Mouse (Mus musculus) fat pad, adult 2 months (tissue): ENCODE measurements around the gene Best1.

Experiments used
- DNase-seq: peaks from one replicate; pipeline ENCODE4 v3.0.0-alpha.2; 2011; ENCODE audit warnings: low read depth, low spot score; ENCODE audit errors: extremely low read depth

Gene Best1

DNA sequence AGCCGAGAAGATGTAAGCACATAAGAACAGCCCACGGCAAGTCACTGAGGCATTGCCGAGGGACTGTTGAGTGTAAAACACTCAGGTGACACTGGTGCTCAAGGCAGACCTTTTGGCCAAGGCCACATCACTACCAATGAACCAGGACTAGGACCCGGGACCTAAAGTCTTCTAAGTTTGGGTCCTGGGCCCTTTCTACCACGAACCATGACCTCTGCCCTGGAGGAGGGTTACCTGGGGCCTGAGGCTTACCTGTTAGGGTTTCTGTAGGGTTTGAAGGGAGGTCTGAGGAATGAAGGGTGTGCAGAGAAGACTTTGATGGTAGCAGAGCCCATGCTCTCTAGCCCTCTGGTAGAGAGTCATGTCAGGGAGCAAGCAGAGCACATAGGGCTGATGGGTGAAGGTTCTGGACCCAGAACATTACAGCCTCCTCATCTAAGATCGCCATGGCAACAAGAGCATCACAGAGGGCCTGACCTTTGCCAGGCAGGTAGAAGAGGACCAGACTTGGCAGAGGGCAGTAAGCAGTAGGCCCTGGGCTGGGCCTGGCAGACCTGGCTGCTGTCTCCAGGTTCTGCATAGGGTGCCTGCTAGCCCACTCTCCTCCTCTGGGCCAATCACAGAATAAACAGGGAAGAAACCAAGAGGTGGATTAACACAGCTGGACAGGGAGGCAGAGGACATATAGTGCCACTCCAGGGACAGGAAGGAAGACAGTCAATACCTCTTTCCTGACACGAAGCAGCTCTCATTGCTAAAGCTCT lies at the start of gene Best1, which contains the start of gene Rab3il1:
Gene Best1, minus strand, starts transcription at position 428 of the 764 bp plus-strand sequence.
Gene Rab3il1, plus strand, starts transcription at position 464 of the 764 bp plus-strand sequence.
- DNase-seq, result no peak

DNA sequence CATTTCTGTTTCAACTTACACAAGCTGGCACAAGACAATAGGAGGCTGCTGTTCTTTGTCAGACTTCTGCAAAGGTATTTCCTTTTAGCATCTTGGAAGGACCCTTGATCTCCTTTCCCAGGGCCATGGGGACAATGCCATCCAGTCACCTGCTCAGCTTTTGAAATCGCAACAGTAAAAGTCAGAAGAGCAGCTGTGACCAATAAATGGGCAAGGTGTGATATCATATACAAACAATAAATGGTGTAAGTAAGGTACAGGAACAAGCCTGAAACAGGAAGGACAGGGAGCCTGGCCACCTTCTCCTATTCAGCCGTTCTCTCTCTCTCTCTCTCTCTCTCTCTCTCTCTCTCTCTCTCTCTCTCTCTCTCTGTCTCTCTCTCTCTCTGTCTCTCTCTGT lies 49.0 kb upstream of the Best1 start:
- DNase-seq, result no peak

DNA sequence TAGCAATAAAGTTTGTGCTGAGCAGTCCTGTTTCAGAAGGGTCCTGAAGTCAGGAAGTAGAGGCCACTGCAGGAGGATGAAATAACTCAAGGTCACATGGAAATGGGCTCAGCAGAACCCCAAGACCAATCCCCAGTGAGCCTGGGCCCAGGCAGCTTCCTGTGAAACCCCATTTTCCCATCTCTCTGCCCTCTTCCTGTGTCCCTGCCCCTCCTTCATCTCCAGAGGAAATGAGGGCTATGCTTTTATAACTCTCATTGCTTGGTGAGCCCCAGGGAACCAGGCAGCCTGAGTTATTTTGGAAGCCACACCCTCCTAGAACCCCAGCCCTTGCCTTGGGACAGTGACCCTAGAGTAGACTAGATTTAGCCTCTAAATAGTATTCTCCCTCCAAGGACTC lies 48.1 kb upstream of the Best1 start:
- DNase-seq, result no peak

DNA sequence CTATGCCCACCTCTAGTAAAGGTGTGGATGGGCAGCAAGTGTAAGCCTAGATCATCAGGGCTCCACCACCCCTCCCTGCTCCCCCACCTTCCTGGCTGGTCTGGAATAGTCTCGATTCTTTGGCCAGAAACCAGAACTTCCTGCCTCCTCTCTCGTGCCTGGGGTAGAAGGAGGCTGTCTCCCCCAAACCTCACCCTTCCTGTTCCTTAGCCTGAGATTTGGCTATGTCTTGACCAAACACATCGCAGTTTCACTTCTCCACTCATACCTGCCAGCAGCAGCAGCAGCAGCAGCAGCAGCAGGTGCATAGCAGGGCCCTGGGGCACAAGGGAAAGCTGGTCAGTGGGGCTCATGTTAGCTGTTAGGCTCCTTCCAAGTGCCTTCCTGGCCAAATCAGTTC lies 45.5 kb upstream of the Best1 start:
- DNase-seq, result no peak

DNA sequence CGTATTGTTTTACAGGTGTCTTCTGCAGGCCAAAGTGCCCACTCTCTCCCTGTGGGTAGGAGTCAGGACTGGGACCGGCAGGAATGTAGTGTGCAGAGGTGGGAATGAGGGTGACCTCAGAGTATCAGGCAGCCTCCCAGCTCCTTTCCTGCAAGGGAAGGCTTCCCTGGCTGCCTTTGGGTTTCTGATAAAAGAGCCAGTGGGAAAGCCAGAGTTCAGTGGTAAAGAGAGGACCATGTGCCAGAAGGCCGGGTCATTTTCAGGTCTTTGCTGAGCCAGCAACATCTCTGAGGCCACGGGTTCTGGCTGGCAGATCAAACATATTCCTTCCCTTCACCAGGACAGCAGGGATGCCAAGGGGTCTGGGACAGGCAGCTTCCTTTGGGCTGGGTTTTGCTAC lies 44.9 kb upstream of the Best1 start:
- DNase-seq, result no peak

DNA sequence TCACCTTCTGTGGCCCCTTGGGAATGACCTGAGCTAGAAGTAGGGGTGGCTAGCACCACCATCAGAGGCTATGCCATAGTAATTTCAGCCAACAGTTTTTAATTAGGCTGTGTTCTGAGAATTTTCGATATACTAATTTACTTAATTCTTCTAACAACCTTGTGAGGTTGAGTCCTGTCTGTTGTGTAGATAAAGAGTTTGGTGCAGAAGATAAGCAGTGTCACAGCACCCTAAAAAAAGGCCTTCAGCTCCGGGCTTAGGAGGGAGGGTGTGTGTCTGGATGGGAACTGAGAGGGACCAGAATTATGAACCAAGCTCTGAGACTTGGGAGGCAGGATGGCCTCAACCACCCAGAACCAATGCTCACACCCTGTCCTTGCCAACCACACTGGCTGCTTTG lies 44.3 kb upstream of the Best1 start:
- no peak for DNase-seq

DNA sequence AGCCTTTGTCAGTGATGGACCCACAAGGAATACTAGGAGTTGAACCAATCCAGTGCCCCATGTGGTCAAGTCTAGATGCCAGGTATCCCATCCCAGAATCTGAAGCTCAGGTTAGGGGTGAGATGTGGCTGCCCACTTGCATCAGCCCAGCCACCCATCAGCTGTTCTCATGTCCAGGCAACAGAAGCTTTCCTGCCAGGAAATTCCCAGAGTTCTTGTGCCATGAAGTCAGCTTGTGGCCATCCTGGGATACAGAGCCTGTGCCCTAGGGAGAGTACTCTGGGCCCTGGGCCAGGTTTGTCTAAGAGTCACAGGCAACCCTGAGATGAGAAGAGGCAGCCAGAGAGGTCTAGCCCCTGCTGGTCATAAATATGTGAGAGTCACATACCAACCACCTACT lies 42.2 kb upstream of the Best1 start:
- no peak for DNase-seq

DNA sequence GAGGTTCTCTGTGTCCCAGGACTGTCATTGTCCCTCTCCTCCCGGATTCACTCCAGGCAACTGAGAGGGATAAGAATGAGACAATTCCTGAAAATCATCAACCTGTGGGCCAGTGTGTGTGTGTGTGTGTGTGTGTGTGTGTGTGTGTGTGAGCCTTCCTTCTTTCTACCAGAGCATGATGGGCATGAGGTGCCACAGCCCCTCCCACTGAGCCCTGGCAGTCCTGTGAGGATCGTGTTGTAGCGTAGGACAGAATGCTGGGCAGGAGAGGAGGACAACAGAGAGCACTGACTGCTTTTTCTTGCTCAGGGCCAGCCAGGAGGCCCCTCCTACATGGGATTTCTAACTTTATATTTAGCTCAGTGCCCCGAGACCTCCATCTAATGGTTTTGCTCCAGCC lies 41.4 kb upstream of the Best1 start:
- no peak for DNase-seq

DNA sequence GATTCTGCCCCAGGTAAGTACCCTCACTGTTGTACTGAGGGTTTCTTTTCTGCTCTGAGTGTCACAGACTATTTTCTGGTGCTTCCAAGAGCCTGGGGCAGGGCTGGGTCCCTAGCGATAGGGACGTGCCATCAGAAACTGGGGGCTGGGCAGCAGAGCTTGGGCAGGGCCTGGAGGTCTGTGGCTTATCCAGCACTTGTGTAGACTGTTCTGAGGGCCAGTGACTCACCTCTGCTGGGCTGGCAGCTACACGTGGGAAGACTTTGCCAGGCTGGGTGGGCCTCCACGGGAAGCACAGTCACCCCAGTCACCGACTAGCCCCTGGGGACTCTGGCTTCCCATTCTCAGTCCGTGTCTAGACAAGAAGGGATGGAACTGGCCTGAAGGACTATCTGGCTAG lies 40.8 kb upstream of the Best1 start:
- DNase-seq, result no peak

DNA sequence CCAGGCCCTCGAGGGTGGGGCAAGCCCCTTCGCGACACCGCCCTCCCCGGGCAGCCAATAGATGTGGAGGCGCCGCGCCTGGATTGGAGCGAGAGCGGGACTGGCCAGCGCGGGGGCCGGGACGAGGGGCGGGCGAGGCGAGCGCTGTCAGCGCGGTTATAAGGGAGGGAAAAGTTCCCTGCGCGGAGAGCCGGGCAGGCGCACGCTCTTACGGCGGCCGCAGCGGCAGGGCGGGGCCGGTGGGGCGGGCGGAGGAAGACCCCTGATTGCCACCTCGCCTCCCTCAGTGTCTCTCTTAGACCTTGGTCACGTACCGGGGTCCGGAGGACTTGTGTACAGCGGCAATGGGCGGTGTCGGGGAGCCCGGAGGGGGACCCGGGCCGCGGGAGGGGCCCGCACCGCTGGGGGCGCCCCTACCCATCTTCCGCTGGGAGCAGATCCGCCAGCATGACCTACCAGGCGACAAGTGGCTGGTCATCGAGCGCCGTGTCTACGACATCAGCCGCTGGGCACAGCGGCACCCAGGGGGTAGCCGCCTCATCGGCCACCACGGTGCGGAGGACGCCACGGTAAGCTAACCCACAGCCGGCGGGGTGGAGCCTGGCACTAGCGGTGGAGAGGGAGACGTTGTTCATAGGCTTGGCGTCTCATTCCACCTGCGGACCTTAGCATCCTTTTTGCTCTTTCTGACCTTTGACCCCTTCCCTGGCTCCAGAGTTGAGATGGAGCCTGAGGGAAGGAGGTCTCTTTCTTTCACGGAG lies 40.1 kb upstream of the Best1 start, which contains the start of gene Fads3:
Gene Fads3, plus strand, starts transcription at position 182 of the 761 bp plus-strand sequence.
- no peak for DNase-seq

DNA sequence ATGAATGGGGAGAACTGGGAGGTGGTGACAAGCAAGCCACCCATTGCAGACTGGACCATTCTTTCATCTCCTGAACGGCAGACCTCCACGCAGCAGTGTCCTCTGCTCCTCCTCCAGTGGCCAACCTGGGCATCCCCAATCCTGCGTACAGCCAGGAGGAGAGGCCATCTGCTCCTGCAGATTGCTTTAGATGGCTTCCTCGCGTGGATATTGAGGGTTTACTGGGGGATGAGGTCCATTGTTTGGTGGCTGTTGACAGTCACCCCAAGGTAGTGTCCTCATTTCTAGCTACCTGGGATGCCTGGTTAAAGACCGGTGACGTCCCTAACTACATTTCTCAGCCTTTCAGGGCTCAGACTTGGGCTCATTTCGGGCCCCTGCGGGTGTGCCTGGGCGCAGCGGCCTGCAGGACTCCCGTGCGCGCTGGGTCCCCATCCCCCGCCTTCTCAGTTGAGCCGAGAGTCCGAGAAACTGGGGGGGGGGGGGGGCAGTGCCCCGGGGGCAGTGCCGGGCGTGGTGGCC lies 39.5 kb upstream of the Best1 start:
- DNase-seq, result no peak

DNA sequence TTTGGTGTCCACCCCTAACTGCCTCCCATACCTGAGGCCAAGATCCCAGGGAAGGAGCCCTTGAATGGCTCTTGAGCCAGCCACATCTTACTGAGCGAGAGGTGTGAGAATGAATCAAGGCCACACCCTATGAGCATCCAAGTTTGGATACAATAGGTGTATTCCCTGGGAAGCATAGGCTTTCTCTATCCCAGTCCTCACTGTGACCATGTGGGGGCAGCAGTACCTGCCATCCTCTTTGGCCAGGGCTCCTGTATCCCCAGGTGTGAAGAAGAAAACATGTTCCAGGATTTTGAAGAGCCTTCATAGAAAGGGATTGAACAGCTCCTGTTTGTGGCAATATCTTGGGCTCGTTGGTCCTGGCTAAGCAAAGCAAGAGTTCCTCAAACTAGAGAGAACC lies 38.2 kb upstream of the Best1 start:
- no peak for DNase-seq

DNA sequence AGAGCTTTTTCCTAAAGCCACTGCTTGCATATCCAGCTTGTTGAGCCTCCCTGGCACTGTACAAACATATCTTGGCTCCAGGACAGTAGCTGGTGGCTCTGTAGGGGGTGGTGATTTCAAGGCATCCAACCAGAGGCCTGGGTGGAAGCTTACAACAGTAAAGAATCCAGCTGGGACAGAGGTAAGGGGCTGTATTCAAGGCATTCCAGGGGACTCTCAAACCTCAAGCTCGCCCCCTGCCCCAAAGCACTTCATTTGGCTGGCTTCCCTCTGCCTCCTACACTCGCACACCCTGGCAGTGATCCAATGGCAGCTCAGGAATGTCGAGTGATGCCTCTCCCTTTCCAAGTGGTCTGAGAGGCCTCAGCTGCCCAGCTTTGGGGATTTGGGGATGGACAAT lies 37.5 kb upstream of the Best1 start:
- no peak for DNase-seq

DNA sequence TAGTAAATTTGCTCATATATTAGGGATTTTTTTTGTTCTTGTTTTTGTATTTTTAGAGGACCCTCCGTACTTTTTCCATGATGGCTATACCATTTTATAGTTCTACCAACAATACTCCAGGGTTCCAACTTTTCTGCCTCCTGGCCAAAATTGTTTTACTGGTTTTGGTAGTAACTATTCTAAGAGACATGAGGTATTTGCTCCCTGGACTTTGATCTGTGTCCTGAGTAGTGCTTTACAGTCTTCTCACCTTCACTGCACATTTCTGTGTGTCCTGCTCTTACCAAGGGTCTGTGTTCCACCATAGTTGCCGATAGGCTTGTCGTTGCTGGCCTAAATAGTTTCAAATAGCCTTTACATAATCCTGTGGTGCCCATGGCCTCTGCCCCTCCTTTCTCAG lies 36.9 kb upstream of the Best1 start:
- DNase-seq, result no peak

DNA sequence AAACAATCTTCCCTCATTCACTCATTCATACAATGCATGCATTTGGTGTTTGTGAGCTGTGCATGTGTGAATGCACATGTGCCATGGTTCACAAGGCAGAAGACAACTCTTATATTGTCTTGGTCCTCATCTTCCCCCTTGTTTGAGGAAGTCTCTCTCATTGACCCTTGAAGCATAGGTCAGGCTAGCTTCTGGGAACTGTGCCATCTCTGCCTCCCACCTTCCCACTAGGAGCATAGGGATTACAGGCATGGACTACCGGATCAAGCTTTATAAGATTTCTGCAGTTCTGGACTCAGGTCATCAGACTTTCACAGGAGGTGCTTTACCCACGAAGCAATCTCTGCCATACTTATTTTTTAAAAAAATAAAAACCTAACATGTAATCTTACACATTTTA lies 36.1 kb upstream of the Best1 start:
- no peak for DNase-seq

DNA sequence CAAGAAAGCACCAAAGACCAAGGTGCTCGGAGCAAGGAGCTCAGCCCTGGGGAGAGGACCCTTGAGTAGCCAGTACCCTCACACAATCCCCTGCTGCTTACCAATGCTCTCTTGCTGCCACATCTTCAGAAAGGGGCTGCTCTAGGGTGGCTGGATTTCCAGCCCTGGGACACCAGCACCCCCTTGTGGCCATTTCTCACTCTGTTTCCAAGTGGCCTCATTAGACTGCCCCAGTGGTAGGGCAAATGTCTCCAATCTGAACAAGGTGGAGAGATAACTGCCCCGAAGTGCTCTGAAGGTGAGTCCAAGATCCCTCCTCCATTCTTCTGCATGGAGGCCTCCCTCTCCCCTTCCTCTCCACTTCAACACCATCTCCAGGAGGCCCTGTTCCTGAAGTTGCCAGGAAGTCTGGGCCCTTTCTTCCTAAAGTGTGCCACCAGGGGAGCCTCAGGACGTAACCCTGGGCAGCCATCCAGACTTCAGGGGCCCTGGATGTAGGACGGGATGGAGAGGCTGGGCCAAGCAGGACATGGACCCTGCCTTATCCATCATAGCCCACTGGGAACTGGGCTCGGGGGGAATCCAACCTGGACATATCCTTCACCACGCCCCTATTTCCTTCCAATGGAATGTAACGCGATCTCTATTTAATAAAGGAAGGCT lies 33.5 kb upstream of the Best1 start:
- no peak for DNase-seq

DNA sequence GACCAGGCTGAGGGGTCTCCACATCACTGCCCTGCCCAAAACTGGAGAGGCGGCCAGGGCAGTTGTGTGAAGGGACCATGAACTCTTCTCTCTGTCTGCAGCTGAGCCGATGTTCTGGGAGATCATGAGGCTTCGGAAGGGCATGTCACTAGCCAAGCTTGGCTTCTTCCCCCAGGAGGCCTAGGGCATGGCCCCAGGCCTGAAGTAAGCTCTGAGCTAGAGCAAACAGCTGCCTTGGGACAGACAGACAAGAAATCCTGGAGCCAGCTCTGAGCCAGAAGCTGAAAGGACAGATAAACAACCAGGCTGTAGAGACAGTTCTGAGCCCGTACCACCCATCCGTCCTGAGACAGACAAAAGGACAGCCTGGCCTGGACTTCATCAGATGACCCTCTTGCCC lies 32.9 kb upstream of the Best1 start:
- no peak for DNase-seq

DNA sequence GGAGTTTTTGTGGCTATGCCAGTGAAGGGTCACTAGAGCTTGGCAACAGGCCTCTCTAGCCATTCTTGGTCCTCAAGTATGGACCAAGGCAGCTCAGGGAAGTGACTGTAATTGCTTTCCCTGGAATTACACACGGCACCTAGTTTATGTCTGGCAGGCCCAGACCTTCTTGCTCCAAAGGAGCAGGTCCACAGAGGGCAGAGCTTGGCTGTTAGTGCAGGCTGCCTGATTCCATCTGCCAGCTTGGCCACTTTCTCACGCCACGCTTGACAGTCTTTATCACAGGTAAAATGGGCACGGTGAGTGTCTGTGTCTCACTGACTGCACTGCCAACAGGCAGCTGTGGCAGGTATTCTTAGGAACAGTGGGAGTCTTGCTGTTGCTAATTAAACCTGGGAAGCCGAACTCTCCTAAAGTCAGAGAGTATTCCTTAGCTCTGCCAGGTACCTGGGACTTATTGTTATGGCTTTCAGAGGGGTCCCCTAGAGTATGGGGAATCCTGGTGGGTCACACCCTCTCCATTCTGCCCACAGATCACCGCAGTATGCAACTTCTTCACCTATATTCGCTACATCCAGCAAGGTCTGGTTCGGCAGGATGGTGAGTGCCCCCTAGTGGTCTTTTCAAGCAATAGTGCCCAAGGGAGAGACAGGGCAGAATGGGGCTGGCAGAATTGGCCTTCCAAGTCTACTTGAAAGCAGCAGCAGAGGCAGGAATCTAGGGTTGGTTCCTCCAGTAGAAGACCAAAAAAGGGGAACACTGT lies 32.0 kb upstream of the Best1 start:
- no peak for DNase-seq

DNA sequence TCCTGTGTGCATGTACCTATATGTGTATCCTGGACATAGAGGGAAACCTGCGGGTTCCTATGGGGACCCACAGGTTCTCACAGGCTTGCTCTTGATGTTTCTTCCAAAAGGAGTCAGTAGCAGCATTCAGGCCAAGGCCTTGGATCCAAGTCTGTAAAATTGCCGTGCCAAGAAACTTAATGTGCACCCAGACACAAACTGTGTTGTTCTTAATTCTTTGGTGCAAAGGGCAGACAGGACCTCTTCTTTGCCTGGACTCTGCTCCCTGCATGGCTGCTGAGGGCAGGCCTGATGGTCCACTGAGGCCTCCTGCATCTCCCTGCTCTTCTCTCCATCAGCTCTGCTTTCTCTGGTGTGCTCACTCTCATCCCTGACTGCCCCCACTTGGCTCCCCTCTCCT lies 28.3 kb upstream of the Best1 start:
- DNase-seq, result no peak

DNA sequence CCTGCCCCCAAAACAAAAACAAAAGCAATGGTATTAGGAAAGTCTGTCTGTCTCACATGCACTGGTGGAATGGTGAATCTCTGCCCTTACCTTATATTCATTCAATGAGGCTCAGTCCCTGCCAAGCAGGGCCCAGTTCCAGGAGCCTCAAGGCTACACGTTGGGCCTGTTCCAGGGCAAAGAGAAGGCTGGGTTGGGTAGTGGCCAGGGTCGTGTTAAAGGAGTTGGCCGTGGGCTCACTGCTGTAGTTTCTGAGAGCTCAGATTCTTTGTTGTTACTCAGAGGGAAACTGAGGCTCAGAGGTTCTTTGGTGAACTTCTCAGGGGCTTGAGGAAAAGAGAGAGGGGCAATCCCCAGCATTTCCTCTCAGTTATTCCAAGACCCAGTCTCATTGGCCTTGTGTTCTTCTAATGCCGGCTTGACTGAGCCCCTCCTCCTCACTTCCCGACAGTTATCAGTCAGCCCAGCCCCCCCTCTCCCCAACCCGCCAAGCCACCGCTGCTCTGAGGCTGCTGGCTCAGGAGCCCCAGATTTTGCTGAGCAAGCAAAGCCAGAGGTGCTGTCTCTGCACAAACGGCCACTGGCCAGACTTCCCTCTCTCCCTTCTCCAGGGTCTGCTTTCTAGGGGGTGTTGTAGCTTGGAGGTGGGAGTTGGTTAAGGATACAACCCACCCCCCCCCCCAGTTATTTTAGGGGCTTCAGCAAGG lies 23.9 kb upstream of the Best1 start:
- DNase-seq, result no peak
